Mouse (Mus musculus) embryonic fibroblast, embryonic 13.5 days (primary cell): ENCODE measurements around the gene Ccin.

ENCODE experiments used
- CTCF ChIP-seq: IDR thresholded peaks from 2 replicates; pipeline ENCODE4 v1.5.1; 2011; ENCODE audit warnings: mild to moderate bottlenecking, control low read depth, low read length, moderate library complexity, borderline replicate concordance; ENCODE audit not compliant: insufficient read depth
- POLR2A ChIP-seq: IDR thresholded peaks from 2 replicates; pipeline ENCODE4 v1.6.1; 2011; ENCODE audit warnings: low read depth, mild to moderate bottlenecking, control low read depth, low read length, moderate library complexity

GRCm38 (mm10) chr4:43947571-43947970 is 35.7 kb upstream of the Ccin start:
- TF ChIP-seq CTCF (no peak), POLR2A (no peak)
